Mouse (Mus musculus): ENCODE measurements around the gene Drg2. TPM values are rescaled to one million over a fixed set of nuclear protein-coding genes. Genes with fewer than 3 reads are reported as not detected.
A peak's percentile ranks its signal among the peaks of the same experiment; 100 is the strongest.

Gene Drg2
- polyA plus RNA-seq, 1 experiment from 2014 or later = 118 TPM

DNA sequence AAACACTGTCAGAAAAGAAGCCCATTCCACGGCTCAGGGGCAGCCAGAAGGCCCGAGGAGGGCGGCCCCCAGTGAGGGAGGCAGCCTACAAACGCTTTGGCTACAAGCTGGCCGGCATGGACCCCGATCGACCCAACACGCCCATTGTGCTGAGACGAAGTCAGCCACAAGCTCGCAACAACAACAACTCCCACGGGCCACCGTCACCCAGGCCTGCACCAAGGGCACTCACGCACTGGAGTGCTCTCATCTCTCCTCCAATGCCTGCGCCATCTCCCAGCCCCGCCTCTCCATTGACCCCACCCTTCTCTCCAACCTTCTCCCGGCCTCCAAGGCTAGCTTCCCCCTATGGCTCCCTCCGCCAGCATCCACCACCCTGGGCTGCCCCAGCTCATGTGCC, 23.7 kb downstream of the Drg2 start:
- H3K27ac ChIP-seq (ENCODE audit: low read depth, low read length) = no peak overlapping the region
- H3K9ac ChIP-seq (ENCODE audit: low read depth, low read length) = no peak overlapping the region; the same call in 1 of the 2 replicates
- peak overlapping the region; percentile 2; the same call in 1 of the 2 replicates for H3K4me3 ChIP-seq (ENCODE audit: low read length)
- H3K9me3 ChIP-seq (ENCODE audit: control insufficient read depth, low read length) = no peaks in the 10 kb centered on the region
- H3K36me3 ChIP-seq (ENCODE audit: control insufficient read depth, insufficient read depth, low read length) = no peaks in the 10 kb centered on the region
- H3K4me1 ChIP-seq (ENCODE audit: control insufficient read depth, insufficient read depth, low read length) = no peaks in the 10 kb centered on the region
- no peak for ATAC-seq (ENCODE audit: low FRiP score, low TSS enrichment)
- WGBS = 33% methylated on average over 17 of the region's 17 CpGs
- no peaks in the 10 kb centered on the region for H3K27me3 ChIP-seq (ENCODE audit: control insufficient read depth, insufficient read depth, low read length)
- peak overlapping the region; percentile 19; the same call in 1 of the 2 replicates for H3K4me2 ChIP-seq (replicated peaks; ENCODE audit: low read depth, low read length)

- no peak for ATAC-seq (ENCODE audit: low FRiP score, low TSS enrichment)
These were observed 31.9 kb downstream of the Drg2 start for GRCm38 (mm10) chr11:60486267-60486666.

GRCm38 (mm10) chr11:60492726-60493125, 38.3 kb downstream of the Drg2 start:
- no peak overlapping the region for H3K4me2 ChIP-seq (replicated peaks; ENCODE audit: low read depth, low read length)
- no peaks in the 10 kb centered on the region for H3K27me3 ChIP-seq (ENCODE audit: control insufficient read depth, insufficient read depth, low read length)
- no peaks in the 10 kb centered on the region for H3K4me1 ChIP-seq (ENCODE audit: control insufficient read depth, insufficient read depth, low read length)
- no peak overlapping the region for H3K4me3 ChIP-seq (ENCODE audit: low read length)
- WGBS = 88% methylated on average over 5 of the region's 5 CpGs
- H3K36me3 ChIP-seq (ENCODE audit: control insufficient read depth, insufficient read depth, low read length) = no peaks in the 10 kb centered on the region
- H3K9me3 ChIP-seq (ENCODE audit: control insufficient read depth, low read length) = no peaks in the 10 kb centered on the region
- no peak for ATAC-seq (ENCODE audit: low FRiP score, low TSS enrichment)
- H3K27ac ChIP-seq (ENCODE audit: low read depth, low read length) = no peak overlapping the region
- H3K9ac ChIP-seq (ENCODE audit: low read depth, low read length) = no peak overlapping the region

More at GRCm38 (mm10) chr11:60486267-60486666, 31.9 kb downstream of the Drg2 start:
- 57% methylated on average over 3 of the region's 3 CpGs for WGBS
- H3K4me3 ChIP-seq (ENCODE audit: low read length) = no peak overlapping the region
- no peaks in the 10 kb centered on the region for H3K27me3 ChIP-seq (ENCODE audit: control insufficient read depth, insufficient read depth, low read length)
- H3K9ac ChIP-seq (ENCODE audit: low read depth, low read length) = no peak overlapping the region
- no peaks in the 10 kb centered on the region for H3K36me3 ChIP-seq (ENCODE audit: control insufficient read depth, insufficient read depth, low read length)
- H3K9me3 ChIP-seq (ENCODE audit: control insufficient read depth, low read length) = no peaks in the 10 kb centered on the region
- H3K27ac ChIP-seq (ENCODE audit: low read depth, low read length) = no peak overlapping the region
- no peaks in the 10 kb centered on the region for H3K4me1 ChIP-seq (ENCODE audit: control insufficient read depth, insufficient read depth, low read length)
- no peak overlapping the region for H3K4me2 ChIP-seq (replicated peaks; ENCODE audit: low read depth, low read length)

- H3K4me2 ChIP-seq (replicated peaks; ENCODE audit: low read depth, low read length) = no peak overlapping the region
- H3K27ac ChIP-seq (ENCODE audit: low read depth, low read length) = no peak overlapping the region
- 71% methylated on average over 2 of the region's 2 CpGs for WGBS
- H3K9me3 ChIP-seq (ENCODE audit: control insufficient read depth, low read length) = no peaks in the 10 kb centered on the region
- no peak overlapping the region for H3K9ac ChIP-seq (ENCODE audit: low read depth, low read length)
- no peaks in the 10 kb centered on the region for H3K36me3 ChIP-seq (ENCODE audit: control insufficient read depth, insufficient read depth, low read length)
- ATAC-seq (ENCODE audit: low FRiP score, low TSS enrichment) = no peak
- H3K4me1 ChIP-seq (ENCODE audit: control insufficient read depth, insufficient read depth, low read length) = no peaks in the 10 kb centered on the region
- no peaks in the 10 kb centered on the region for H3K27me3 ChIP-seq (ENCODE audit: control insufficient read depth, insufficient read depth, low read length)
- H3K4me3 ChIP-seq (ENCODE audit: low read length) = no peak overlapping the region
These were observed 41.3 kb downstream of the Drg2 start for GRCm38 (mm10) chr11:60495692-60496091.

DNA sequence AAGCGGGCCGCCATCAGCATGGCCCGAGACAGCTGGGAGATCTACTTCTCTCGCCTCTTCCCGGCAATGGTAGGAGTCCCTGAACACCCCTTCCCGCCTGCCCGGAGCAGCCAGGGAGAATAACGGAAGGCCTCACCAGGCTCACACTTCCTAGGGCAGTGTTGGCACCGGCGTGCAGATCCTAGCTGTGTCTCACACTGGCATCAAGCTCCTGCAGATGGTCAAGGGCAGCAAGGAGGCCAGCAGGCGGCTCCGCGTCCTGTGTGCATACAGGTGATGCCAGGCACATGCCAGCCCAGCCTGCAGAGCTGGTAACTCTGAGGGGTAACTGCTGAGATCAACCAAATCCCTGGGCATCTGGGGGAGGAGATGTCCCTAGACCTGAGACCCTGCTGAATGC, 52.9 kb downstream of the Drg2 start:
- H3K27me3 ChIP-seq (ENCODE audit: control insufficient read depth, insufficient read depth, low read length) = peaks cover 3% of the 10 kb centered on the region; the same call in 1 of the 2 replicates
- no peak for ATAC-seq (ENCODE audit: low FRiP score, low TSS enrichment)
- 90% methylated on average over 13 of the region's 13 CpGs for WGBS

DNA sequence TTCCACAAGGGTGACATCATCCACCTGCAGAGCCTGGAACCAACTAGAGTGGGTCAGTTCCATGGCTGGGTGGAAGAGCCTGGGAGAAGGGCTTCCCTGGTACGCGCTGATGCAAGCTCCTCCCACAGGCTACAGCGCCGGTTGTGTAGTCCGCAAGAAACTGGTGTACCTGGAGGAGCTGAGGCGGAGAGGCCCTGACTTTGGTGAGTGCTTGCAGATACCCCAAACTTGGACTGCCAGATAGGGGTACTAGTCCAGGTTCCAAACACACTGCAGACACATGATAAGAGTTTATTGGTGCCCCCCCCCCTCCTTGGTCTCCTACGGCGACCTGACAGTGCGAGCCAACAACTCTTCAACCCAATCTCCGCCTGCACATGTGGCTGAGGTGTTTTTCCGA, 54.6 kb downstream of the Drg2 start:
- Histone ChIP-seq H3K9ac (ENCODE audit: low read depth, low read length) (peak overlapping the region; percentile 38; the same call in 1 of the 2 replicates), H3K27me3 (ENCODE audit: control insufficient read depth, insufficient read depth, low read length) (peaks cover 3% of the 10 kb centered on the region; the same call in 1 of the 2 replicates), H3K4me2 (replicated peaks; ENCODE audit: low read depth, low read length) (peak overlapping the region; percentile 64), H3K9me3 (ENCODE audit: control insufficient read depth, low read length) (no peaks in the 10 kb centered on the region), H3K4me3 (ENCODE audit: low read length) (peak overlapping the region; percentile 37), H3K27ac (ENCODE audit: low read depth, low read length) (no peak overlapping the region), H3K36me3 (ENCODE audit: control insufficient read depth, insufficient read depth, low read length) (no peaks in the 10 kb centered on the region), H3K4me1 (ENCODE audit: control insufficient read depth, insufficient read depth, low read length) (no peaks in the 10 kb centered on the region; the same call in 1 of the 2 replicates)
- WGBS = 3% methylated on average over 11 of the region's 11 CpGs
- ATAC-seq (ENCODE audit: low FRiP score, low TSS enrichment) = peak; percentile 56; the same call in 1 of the 2 replicates

More for the DNA sequence above, 52.9 kb downstream of the Drg2 start:
- no peaks in the 10 kb centered on the region; the same call in 1 of the 2 replicates for H3K4me1 ChIP-seq (ENCODE audit: control insufficient read depth, insufficient read depth, low read length)
- H3K36me3 ChIP-seq (ENCODE audit: control insufficient read depth, insufficient read depth, low read length) = no peaks in the 10 kb centered on the region
- H3K27ac ChIP-seq (ENCODE audit: low read depth, low read length) = no peak overlapping the region
- no peak overlapping the region for H3K9ac ChIP-seq (ENCODE audit: low read depth, low read length)
- no peak overlapping the region for H3K4me2 ChIP-seq (replicated peaks; ENCODE audit: low read depth, low read length)
- no peak overlapping the region for H3K4me3 ChIP-seq (ENCODE audit: low read length)
- no peaks in the 10 kb centered on the region for H3K9me3 ChIP-seq (ENCODE audit: control insufficient read depth, low read length)

DNA sequence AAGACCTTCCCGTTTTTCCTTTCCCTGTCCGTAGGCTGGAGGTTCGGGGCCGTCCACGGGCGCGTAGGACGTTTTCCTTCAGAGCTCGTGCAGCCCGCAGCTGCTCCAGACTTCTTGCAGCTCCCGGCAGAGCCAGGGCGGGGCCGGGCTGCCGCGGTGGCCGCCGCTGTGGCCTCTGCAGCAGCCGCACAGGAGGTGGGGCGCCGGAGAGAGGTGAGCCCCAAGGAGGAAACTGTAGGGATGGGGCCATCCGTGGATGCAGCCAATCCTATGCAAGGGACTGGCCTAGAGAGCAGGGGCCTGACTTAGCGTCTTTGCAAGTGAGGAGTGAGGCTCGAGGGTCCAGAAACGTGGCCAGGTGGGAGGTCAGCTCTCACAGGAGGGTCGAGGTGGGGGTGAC, 55.1 kb downstream of the Drg2 start:
- WGBS = under 1% methylated on average over 25 of the region's 25 CpGs
- Histone ChIP-seq H3K4me1 (ENCODE audit: control insufficient read depth, insufficient read depth, low read length) (no peaks in the 10 kb centered on the region; the same call in 1 of the 2 replicates), H3K9me3 (ENCODE audit: control insufficient read depth, low read length) (no peaks in the 10 kb centered on the region), H3K27me3 (ENCODE audit: control insufficient read depth, insufficient read depth, low read length) (peaks cover 3% of the 10 kb centered on the region; the same call in 1 of the 2 replicates), H3K36me3 (ENCODE audit: control insufficient read depth, insufficient read depth, low read length) (no peaks in the 10 kb centered on the region), H3K27ac (ENCODE audit: low read depth, low read length) (no peak overlapping the region), H3K4me3 (ENCODE audit: low read length) (peak overlapping the region; percentile 37), H3K9ac (ENCODE audit: low read depth, low read length) (peak overlapping the region; percentile 38), H3K4me2 (replicated peaks; ENCODE audit: low read depth, low read length) (peak overlapping the region; percentile 64)
- ATAC-seq (ENCODE audit: low FRiP score, low TSS enrichment) = peak; percentile 74

DNA sequence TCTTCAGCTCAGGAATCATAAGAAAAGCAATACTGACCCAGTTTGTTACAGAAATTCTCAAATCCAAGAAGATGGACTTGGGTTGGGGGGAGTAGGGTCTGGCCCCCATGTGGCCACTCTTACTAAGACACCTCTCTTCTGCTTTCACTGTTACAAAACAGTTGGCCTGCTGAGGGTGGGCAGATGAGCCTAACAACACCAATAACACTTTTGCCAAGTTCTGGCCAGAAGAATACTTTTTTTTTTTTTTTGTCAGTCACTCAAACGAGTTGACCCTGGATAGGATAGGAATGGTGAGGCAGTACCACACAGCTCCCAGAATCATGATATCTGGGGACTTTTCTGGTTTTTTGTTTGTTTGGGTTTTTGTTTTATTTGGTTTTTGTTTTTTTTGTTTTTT, 57.5 kb downstream of the Drg2 start:
- no peaks in the 10 kb centered on the region for H3K36me3 ChIP-seq (ENCODE audit: control insufficient read depth, insufficient read depth, low read length)
- peaks cover 3% of the 10 kb centered on the region; the same call in 1 of the 2 replicates for H3K27me3 ChIP-seq (ENCODE audit: control insufficient read depth, insufficient read depth, low read length)
- no peaks in the 10 kb centered on the region for H3K9me3 ChIP-seq (ENCODE audit: control insufficient read depth, low read length)
- 71% methylated on average over 1 of the region's 1 CpGs for WGBS
- H3K4me2 ChIP-seq (replicated peaks; ENCODE audit: low read depth, low read length) = no peak overlapping the region
- no peaks in the 10 kb centered on the region; the same call in 1 of the 2 replicates for H3K4me1 ChIP-seq (ENCODE audit: control insufficient read depth, insufficient read depth, low read length)
- no peak overlapping the region for H3K4me3 ChIP-seq (ENCODE audit: low read length)
- no peak overlapping the region for H3K9ac ChIP-seq (ENCODE audit: low read depth, low read length)
- ATAC-seq (ENCODE audit: low FRiP score, low TSS enrichment) = no peak
- H3K27ac ChIP-seq (ENCODE audit: low read depth, low read length) = no peak overlapping the region

DNA sequence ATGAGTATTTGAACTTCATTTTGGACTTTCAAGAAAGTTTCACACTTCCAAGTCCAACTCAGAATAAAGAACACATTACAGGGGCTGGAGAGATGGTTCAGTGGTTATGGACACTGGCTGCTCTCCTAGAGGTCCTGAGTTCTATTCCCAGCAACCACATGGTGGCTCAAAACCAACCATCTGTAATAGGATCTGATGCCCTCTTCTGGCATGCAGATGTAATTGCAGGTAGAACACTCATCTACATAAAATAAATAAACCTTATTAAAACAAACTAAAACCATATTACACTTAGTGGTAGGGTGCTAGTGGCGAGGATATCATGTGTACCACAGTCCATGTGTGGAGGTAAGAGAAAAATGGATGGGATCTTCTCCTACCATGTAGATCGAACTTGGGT, 58.1 kb downstream of the Drg2 start:
- no peaks in the 10 kb centered on the region; the same call in 1 of the 2 replicates for H3K4me1 ChIP-seq (ENCODE audit: control insufficient read depth, insufficient read depth, low read length)
- no peak for ATAC-seq (ENCODE audit: low FRiP score, low TSS enrichment)
- H3K27ac ChIP-seq (ENCODE audit: low read depth, low read length) = no peak overlapping the region
- H3K27me3 ChIP-seq (ENCODE audit: control insufficient read depth, insufficient read depth, low read length) = peaks cover 3% of the 10 kb centered on the region; the same call in 1 of the 2 replicates
- whole genome bisulfite sequencing = 85% methylated on average over 2 of the region's 2 CpGs
- H3K36me3 ChIP-seq (ENCODE audit: control insufficient read depth, insufficient read depth, low read length) = no peaks in the 10 kb centered on the region
- no peak overlapping the region for H3K4me3 ChIP-seq (ENCODE audit: low read length)
- H3K4me2 ChIP-seq (replicated peaks; ENCODE audit: low read depth, low read length) = no peak overlapping the region
- no peaks in the 10 kb centered on the region for H3K9me3 ChIP-seq (ENCODE audit: control insufficient read depth, low read length)
- H3K9ac ChIP-seq (ENCODE audit: low read depth, low read length) = no peak overlapping the region
